Mouse (Mus musculus): ENCODE data around the gene Zfp985. TPM values are rescaled to one million over a fixed set of nuclear protein-coding genes. Genes with fewer than 3 reads are reported as not detected.
"Not testable (repeated sequence)": the region's sequence is repeated elsewhere in the genome, so short reads cannot be mapped to it uniquely, and the experiment has no call there.

The Zfp985 gene
- polyA plus RNA-seq, 1 experiment from 2014 or later, result 0.19 TPM

DNA sequence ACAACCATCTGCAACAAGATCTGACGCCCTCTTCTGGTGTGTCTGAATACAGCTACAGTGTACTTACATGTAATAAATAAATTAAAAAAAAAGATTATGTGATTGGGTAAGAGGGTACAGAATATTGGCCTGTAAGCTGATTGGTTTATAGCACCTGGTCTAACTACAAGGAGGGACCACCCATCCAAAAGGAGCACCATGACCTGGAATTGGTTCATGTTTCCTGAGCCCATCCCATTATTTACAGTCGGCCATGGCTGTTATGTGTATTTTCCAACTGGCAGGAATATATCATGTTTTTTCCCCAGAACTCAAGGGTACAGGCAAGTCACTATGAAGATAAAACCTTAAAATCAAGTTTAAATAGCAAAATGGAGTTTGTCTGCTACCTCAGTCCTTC is 45.8 kb downstream of the Zfp985 start:
- H3K9ac ChIP-seq (replicated peaks; ENCODE audit: low read depth), result no peak overlapping the region
- H3K9me3 ChIP-seq (ENCODE audit: low read length), result peaks cover 6% of the 10 kb centered on the region; the same call in 1 of the 2 replicates
- no peak overlapping the region for H3K4me2 ChIP-seq (replicated peaks; ENCODE audit: low read depth, low read length)
- DNase-seq (ENCODE audit: low spot score), result no peak
- H3K27ac ChIP-seq (ENCODE audit: low read length), result no peak overlapping the region
- ATAC-seq, result no peak
- 47% methylated on average over 2 of the region's 2 CpGs for WGBS
- TF ChIP-seq EP300 (IDR thresholded peaks at IDR 0.05), result no peak
- TF ChIP-seq CTCF (IDR thresholded peaks at IDR 0.05), result no peak
- no peaks in the 10 kb centered on the region for H3K4me1 ChIP-seq (ENCODE audit: insufficient read depth, low read depth, low read length)
- H3K36me3 ChIP-seq (ENCODE audit: insufficient read depth, low read length), result no peaks in the 10 kb centered on the region
- no peaks in the 10 kb centered on the region for H3K27me3 ChIP-seq (replicated peaks; ENCODE audit: insufficient read depth, low read length)
- no peak overlapping the region for H3K4me3 ChIP-seq (ENCODE audit: low read depth, low read length)

DNA sequence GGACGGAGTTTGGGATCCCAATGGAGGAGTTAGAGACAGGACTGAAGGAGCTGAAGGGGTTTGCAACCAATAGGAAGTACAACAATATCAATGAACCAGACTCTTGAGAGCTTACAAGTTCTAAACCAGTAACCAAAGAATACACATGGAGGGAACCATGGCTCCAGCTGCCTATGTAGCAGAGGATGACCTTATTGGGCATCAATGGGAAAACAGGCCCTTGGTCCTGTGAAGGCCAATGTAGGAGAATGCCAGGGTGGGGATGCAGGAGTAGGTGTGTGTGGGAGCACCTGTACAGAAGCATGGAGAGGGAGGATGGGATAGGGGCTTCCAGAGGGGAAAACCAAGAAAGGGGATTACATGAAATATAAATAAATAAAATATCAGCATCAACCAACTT is 48.8 kb downstream of the Zfp985 start:
- ATAC-seq, result no peak
- TF ChIP-seq EP300 (IDR thresholded peaks at IDR 0.05), result no peak
- TF ChIP-seq CTCF (IDR thresholded peaks at IDR 0.05), result no peak
- Histone ChIP-seq H3K27me3 (replicated peaks; ENCODE audit: insufficient read depth, low read length) (no peaks in the 10 kb centered on the region), H3K36me3 (ENCODE audit: insufficient read depth, low read length) (no peaks in the 10 kb centered on the region), H3K4me2 (replicated peaks; ENCODE audit: low read depth, low read length) (no peak overlapping the region), H3K4me3 (ENCODE audit: low read depth, low read length) (no peak overlapping the region), H3K9ac (replicated peaks; ENCODE audit: low read depth) (no peak overlapping the region), H3K9me3 (ENCODE audit: low read length) (peaks cover 10% of the 10 kb centered on the region; the same call in 1 of the 2 replicates), H3K27ac (ENCODE audit: low read length) (no peak overlapping the region), H3K4me1 (ENCODE audit: insufficient read depth, low read depth, low read length) (no peaks in the 10 kb centered on the region)
- DNase-seq (ENCODE audit: low spot score), result no peak
- 35% methylated on average over 1 of the region's 1 CpGs for WGBS

DNA sequence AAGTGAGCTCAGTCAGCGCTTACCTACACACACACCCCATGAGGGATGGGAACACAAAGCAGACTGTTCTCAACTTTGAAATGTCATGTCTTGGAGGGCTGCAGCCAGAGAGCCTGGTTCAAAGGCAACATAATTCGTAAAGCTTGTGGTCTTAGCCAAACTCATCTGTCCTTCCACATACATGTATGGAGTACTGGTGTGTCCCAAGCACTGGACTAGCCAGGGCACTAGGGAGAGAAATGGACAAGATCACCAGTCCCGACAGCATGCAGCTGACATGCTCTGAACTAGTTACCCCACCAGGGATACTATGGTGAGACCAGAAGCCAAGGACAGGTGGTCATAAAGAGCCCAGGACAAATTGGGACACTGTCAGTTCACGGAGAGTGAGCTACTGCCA is 50.7 kb downstream of the Zfp985 start:
- no peaks in the 10 kb centered on the region for H3K4me1 ChIP-seq (ENCODE audit: insufficient read depth, low read depth, low read length)
- no peak overlapping the region for H3K4me3 ChIP-seq (ENCODE audit: low read depth, low read length)
- ATAC-seq (no peak), DNase-seq (ENCODE audit: low spot score) (no peak)
- 0 out of 2 replicates have a peak, but pooled peaks cover 10% of the 10 kb centered on the region for H3K9me3 ChIP-seq (ENCODE audit: low read length)
- TF ChIP-seq EP300 (IDR thresholded peaks at IDR 0.05) (no peak), CTCF (IDR thresholded peaks at IDR 0.05) (no peak)
- H3K4me2 ChIP-seq (replicated peaks; ENCODE audit: low read depth, low read length), result no peak overlapping the region
- 65% methylated on average over 4 of the region's 4 CpGs for WGBS
- no peaks in the 10 kb centered on the region for H3K27me3 ChIP-seq (replicated peaks; ENCODE audit: insufficient read depth, low read length)
- no peak overlapping the region for H3K27ac ChIP-seq (ENCODE audit: low read length)
- no peak overlapping the region for H3K9ac ChIP-seq (replicated peaks; ENCODE audit: low read depth)
- no peaks in the 10 kb centered on the region for H3K36me3 ChIP-seq (ENCODE audit: insufficient read depth, low read length)

DNA sequence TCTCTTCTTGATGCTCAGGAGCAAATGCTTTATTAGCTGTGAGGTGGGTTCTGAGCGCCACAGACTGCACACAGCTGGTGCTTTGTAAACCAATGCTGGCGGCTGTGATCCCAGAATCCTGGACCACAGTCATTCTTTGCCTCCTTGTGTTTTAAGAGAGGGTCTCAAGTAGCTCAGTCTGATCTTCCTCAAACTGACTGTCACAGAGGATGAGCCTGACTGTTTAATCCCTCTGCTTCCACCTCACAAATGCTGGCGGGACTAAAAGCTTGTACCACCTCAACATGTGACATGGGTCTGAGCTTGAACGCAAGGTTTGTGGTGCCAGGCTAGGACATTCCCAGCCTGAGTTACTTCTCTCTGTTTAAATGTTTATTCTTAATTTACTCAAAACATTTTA is 52.4 kb downstream of the Zfp985 start:
- TF ChIP-seq CTCF (IDR thresholded peaks at IDR 0.05) (no peak), EP300 (IDR thresholded peaks at IDR 0.05) (no peak)
- no peaks in the 10 kb centered on the region for H3K36me3 ChIP-seq (ENCODE audit: insufficient read depth, low read length)
- H3K4me2 ChIP-seq (replicated peaks; ENCODE audit: low read depth, low read length), result no peak overlapping the region
- no peak overlapping the region for H3K9ac ChIP-seq (replicated peaks; ENCODE audit: low read depth)
- no peak for DNase-seq (ENCODE audit: low spot score)
- no peak overlapping the region for H3K4me3 ChIP-seq (ENCODE audit: low read depth, low read length)
- ATAC-seq, result no peak
- WGBS, result 75% methylated on average over 4 of the region's 4 CpGs
- no peaks in the 10 kb centered on the region for H3K27me3 ChIP-seq (replicated peaks; ENCODE audit: insufficient read depth, low read length)
- H3K9me3 ChIP-seq (ENCODE audit: low read length), result 0 out of 2 replicates have a peak, but pooled peaks cover 10% of the 10 kb centered on the region
- H3K27ac ChIP-seq (ENCODE audit: low read length), result no peak overlapping the region
- no peaks in the 10 kb centered on the region for H3K4me1 ChIP-seq (ENCODE audit: insufficient read depth, low read depth, low read length)

DNA sequence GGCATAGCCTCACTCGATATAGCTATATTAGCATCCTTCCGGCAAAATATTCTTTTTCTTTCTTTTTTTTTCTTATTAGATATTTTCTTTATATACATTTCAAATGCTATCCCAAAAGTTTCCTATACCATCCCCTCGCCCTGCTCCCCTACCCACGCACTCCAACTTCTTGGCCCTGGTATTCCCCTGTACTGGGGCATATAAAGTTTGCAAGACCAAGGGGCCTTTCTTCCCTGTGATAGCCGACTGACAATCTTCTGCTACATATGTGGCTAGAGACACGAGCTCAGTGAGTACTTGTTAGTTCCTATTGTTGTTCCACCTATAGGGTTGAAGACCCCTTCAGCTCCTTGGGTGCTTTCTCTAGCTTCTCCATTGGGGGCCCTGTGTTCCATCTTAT is 53.4 kb downstream of the Zfp985 start:
- not testable (repeated sequence) for DNase-seq (ENCODE audit: low spot score); H3K27me3 ChIP-seq (replicated peaks; ENCODE audit: insufficient read depth, low read length); H3K36me3 ChIP-seq (ENCODE audit: insufficient read depth, low read length); H3K27ac ChIP-seq (ENCODE audit: low read length); ATAC-seq; H3K4me1 ChIP-seq (ENCODE audit: insufficient read depth, low read depth, low read length); H3K9ac ChIP-seq (replicated peaks; ENCODE audit: low read depth); H3K4me2 ChIP-seq (replicated peaks; ENCODE audit: low read depth, low read length); H3K4me3 ChIP-seq (ENCODE audit: low read depth, low read length)
- 0 out of 2 replicates have a peak, but pooled peaks cover 10% of the 10 kb centered on the region for H3K9me3 ChIP-seq (ENCODE audit: low read length)
- WGBS, result 82% methylated on average over 6 of the region's 6 CpGs

DNA sequence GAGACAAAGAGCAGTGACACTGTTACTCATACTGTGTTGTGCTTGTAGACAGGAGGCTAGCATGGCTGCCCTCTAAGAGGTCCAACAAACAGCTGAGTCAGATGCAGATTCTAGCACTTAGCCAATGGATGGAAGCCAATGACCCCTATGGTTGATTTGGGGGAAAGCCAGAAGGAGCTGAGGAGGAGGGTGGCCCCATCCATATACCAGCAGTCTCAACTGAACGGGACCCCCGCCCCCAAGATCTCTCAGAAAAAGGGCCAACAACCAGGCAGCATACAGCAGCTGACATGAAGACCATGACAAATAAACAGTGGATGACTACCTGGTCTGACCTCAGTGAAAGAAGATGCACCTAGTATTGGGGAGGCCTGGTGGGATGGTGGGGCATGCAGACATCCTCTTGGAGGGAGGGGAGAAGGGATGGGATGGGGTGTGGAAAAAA is 80.8 kb downstream of the Zfp985 start:
- H3K27me3 ChIP-seq (replicated peaks; ENCODE audit: insufficient read depth, low read length); H3K36me3 ChIP-seq (ENCODE audit: insufficient read depth, low read length); H3K4me2 ChIP-seq (replicated peaks; ENCODE audit: low read depth, low read length); DNase-seq (ENCODE audit: low spot score); H3K4me1 ChIP-seq (ENCODE audit: insufficient read depth, low read depth, low read length); H3K9me3 ChIP-seq (ENCODE audit: low read length); H3K27ac ChIP-seq (ENCODE audit: low read length); H3K4me3 ChIP-seq (ENCODE audit: low read depth, low read length); H3K9ac ChIP-seq (replicated peaks; ENCODE audit: low read depth); ATAC-seq: not testable (repeated sequence)
- WGBS, result no CpG with 5 or more reads among the region's 2 CpGs

Other genes with a start within 250 kb of the Zfp985 start
- gene Zfp988, start 247.6 kb upstream of the Zfp985 start, polyA plus RNA-seq (2015; fragmentation: Nextera tagmentation; extraction: Ambion mirVana), result not detected in 2 replicates
- 0.17 TPM in 1 of 2 replicates, not detected in the other for gene Zfp978, start 192.0 kb upstream of the Zfp985 start, polyA plus RNA-seq (2015; fragmentation: Nextera tagmentation; extraction: Ambion mirVana)
- 1.4 and 1.7 TPM in 2 replicates for gene Zfp982, start 60.9 kb upstream of the Zfp985 start, polyA plus RNA-seq (2015; fragmentation: Nextera tagmentation; extraction: Ambion mirVana)
- 0.05 and 0.11 TPM in 2 replicates for gene Gm16503, start 13.1 kb upstream of the Zfp985 start, polyA plus RNA-seq (2015; fragmentation: Nextera tagmentation; extraction: Ambion mirVana)
- gene Zfp979, start 89.2 kb downstream of the Zfp985 start, polyA plus RNA-seq (2015; fragmentation: Nextera tagmentation; extraction: Ambion mirVana), result 3.3 and 4.1 TPM in 2 replicates
- not detected in 2 replicates for gene Zfp534, start 149.3 kb downstream of the Zfp985 start, polyA plus RNA-seq (2015; fragmentation: Nextera tagmentation; extraction: Ambion mirVana)